Mouse (Mus musculus): ENCODE results near the gene Asb13.

DNA sequence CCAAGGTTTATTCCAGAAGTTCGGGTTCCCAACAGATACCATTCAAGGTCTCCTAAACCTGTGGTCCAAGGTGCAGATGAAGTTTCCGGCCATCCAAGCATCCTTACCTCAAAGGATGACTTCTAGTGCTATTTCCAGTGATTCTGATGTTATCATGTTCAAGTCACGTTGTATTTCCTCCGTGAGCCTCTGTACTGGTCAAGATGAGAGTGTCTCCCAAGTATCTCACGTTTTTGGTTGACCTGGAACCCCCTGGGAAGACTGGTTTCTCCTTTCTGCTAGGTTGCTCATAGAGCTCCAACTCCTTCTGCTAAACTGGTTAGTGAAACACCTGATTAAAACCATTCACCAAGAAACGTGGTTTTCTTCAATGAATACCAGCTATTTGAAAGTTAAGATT is 701 bp upstream of the Asb13 start:
- TF ChIP-seq POLR2A (IDR thresholded peaks at IDR 0.05; ENCODE audit: low read depth, low read length) (no peak), CTCF (conservative IDR thresholded peaks at IDR 0.05; ENCODE audit: insufficient read depth, insufficient read length, low read depth, low read length) (no peak)

Data from kidney, adult 2 months (tissue).